Mouse (Mus musculus) heart, postnatal 10 days (tissue): ENCODE measurements around the gene Tnr. TPM values are rescaled to one million over a fixed set of nuclear protein-coding genes. Genes with fewer than 3 reads are reported as not detected.

ENCODE experiments used
- DNase-seq, 2 experiments: peaks; one replicate each; pipeline ENCODE4 v3.0.0; 2021
- intact Hi-C: fragments of 180-260 bp; cut with DNase I; formaldehyde crosslinking; loops from one replicate; pipeline ENCODE4 v1.15.1; 2025
- total RNA-seq, 2 experiments: library from RNA; stranded (reverse); gene quantifications; 2 replicates each; pipeline ENCODE4 v1.2.3; 2021

Tnr gene
- total RNA-seq, 2 experiments from 2014 or later, result 0.48 to 0.99 TPM

DNA sequence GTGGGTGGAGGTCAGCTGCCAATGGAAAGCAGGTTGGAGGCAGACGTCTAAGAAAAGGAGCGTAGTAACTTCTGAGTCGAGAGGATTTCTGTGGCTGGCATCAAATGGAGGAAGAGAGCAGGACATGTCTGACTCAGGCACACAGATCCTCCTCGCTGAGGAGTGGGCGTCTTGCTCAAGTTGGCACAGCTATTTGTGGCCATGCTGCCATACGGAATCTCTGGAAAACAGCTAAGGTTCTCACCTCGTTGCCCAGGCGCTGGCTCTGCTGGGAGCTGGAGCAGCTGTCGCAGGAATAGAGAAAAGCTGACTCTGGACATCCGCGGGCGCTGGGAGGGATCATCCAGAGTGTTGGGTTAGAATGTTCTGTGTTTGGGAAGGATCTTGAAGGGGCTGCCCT is 250.1 kb downstream of the Tnr start:
- DNase-seq, result no peak
- intact Hi-C loops, result no loop called here

DNA sequence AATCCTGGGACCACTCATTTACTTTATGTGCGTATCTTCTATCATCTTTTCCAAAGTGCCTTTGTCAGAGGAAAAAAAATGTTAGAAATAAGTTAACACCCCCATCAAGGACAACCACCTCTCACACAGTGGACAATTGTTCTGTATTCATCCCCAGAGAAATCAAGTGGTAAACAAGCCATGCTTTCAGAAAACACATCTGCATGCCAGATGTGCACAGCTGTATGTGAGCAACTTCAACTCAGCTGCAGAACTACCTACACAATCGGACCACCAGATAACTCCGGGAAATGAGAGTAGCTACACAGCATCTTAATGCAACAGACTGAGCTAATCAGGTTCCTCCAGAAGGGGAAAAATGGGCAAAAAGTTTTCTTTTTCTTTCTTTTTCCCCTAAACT is 251.6 kb downstream of the Tnr start:
- DNase-seq, result no peak
- intact Hi-C loops, result no loop called here

DNA sequence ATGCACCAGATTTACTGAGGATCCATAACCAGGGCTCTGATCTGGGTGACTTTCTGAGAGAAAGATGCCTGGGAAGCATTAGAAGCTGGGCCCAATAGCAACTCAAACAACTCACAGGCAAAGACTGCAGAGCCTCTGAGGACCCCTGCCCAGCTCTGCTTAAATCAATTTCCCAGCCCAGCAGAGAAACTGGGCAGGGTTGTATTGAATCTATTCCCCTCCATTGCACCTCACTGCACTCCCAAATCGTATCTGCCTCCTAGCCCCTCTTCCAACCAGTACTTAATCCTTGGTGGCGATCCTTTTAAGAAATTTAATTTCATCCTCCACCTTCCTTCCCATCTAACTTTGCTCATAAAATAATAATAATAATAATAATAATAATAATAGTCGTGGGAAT is 253.5 kb downstream of the Tnr start:
- intact Hi-C loops, result no loop called here
- DNase-seq, result no peak

DNA sequence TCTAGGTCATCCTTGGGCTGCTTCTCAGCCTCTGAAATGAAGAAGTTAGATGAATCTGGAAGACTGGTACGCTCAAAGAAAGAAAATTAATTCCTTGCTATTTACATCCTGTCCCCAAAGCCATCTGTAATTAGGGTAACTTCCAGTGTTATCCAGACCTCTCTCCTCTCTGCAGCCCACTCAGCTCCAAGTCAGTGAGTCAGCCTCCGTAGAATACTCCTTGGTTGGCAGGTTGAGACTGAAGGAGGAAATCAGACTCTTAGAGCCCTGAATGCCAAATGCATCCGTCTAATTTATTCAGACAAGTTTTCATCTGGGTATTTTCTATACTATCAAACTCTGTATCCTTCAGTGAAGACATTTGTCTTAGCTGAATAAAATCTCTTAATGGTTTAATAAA is 255.9 kb downstream of the Tnr start:
- intact Hi-C loops, result no loop called here
- no peak for DNase-seq

DNA sequence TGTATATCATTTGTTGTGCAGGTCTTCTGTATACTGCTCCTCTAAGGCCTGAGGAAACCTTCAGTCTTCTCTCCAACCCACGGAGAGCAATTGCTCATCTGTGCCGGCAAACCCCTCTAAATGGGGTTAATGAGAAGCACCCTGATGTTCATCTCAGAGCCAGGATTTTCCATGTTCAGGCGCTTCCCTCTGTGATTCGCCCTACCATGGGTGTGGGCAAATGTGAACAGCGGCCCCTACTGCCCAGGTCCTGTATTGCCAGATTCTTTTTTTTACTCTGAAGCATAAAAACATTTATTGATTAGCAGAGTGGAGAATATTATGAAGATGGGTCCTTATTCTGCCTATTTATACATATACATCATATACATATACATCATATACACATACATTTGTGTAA is 260.3 kb downstream of the Tnr start:
- intact Hi-C loops, result loop anchor here (2.0 to 10.0 kb wide), 3 partner anchors 257 to 499 kb away; no protein-coding TSS in a partner anchor
- peak; percentile 22 to 56 for DNase-seq

DNA sequence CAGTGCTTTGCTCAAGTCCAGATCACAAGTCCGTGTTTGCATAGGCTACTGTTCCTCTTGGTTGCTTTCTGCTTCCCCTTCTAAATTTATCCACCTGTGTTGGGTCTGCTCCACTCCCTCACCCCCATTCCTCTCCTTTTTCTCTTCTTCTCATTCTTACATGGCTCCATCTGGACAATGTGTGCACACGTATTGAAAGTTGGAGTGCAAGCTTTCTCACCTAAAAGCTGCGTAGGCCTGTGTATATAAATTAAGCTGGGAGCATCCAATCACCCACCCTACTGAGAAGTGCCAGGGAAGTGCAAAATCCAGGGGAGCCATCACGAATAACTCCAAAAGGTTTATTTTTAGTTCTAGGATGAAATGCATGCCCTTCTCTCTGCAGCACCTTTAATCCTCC is 264.7 kb downstream of the Tnr start:
- no peak for DNase-seq
- intact Hi-C loops, result loop anchor here (10.0 kb wide), 1 partner anchor 504 kb away; no protein-coding TSS in a partner anchor

DNA sequence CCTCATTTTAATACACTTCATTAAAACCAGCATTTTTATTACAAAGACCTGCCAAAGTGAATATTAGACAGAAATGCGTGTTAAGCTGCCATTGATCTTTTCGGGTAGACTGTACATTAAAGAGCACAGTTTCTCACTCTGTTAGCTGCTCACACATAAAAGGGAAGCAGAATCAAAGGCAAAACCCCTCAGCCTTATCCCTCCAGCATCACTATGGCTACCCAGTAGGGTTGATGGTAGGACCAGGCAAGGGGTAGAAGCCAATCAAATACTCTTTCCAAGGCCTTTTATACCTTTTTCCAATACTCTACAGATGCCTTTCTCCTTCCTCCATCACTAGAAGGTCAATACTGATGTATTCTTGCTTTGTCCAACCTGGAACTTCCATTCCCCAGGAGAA is 269.0 kb downstream of the Tnr start:
- intact Hi-C loops, result no loop called here
- DNase-seq, result no peak

DNA sequence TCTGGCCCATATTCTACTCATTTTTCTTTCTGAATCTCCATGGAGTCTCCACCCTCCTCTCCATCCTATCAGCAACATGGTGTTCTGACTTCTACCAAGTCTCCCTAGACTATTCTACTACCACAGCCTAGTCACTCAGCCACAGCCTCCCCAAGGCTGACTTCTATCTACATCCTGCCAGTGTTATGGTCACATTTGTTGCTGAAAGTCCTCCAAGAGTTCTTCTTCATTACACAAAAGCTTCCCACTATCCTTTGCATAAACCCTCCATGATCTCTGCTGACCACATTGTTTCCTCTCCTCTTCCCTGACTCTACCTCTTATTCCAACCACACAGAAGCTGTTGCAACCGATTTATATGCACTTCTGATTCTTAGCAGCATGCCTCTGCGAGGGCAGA is 272.5 kb downstream of the Tnr start:
- no peak for DNase-seq
- intact Hi-C loops, result no loop called here

DNA sequence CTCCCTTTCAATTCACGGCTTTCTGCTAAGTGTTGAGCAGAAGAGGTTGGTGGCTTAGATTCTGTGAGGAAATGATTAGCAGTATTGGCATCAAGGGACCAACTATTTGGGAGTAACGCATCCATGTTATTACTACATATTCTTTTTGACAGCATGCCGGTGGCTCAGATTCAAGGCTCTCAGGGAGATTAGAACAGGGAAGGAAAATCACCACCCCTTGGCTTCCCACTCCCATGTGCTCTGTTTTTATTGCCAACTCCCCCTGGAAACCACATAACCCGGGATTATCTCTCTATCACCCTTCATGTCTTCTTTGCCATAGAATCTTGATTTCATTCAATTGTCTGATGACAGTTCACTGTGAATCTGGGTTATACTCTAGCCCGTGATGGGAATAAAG is 276.8 kb downstream of the Tnr start:
- DNase-seq, result no peak
- intact Hi-C loops, result no loop called here

DNA sequence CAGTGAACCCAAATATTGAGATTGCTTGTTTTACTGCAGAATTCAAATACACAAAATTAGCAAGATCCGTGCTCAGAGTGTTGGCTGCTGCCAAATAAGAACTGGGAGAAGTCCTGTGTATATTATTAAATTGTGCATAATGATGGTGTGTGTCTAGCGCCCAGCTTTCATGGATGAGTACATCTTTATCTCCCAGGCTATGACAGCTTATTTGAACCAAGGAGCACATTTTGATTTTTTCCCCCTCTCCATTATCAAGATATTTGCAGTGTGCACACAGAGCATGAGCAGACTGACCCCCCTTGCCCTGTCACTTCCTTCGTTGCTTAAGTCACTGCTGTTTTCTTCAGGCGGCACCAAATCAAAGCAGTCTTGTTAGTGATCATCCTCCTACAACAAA is 278.2 kb downstream of the Tnr start:
- DNase-seq, result no peak
- intact Hi-C loops, result no loop called here

DNA sequence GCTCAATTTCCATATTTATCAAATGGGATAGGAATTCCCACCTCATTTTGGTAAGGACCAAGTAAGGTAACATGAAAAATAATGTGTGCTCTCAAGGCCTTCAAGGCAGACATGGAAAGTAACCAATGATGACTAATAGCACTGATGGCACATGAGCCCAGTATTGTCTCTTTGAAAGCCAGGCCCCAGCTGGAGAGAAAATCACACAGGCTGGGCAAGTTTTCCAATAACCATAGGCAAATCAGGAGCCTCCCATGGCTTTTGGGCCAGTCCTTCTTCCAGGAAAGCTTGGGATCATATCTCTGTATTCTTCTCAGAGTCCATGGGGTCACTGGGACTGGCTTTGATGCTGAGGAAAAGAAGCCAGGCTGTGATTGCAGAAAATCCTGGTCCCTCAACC is 280.1 kb downstream of the Tnr start:
- intact Hi-C loops, result no loop called here
- no peak for DNase-seq

DNA sequence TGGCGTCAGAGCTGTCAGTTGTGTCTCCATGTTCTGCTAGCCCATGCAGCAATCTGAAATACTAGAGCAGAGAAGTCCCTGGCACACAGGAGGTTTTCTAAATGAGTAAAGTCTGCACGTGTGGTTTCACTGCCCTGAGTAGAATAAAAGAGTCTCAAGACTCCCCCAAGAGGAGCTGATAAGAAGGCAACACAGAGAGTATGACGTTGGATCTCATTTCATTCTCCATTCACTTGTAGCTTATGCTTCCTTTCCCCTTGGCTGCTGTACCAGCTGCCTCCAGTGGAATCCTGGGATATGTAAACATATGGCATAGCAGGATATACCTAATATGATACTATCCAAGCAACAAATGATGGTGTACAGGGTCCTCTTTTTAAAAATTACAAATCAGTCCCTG is 285.9 kb downstream of the Tnr start:
- no peak for DNase-seq
- intact Hi-C loops, result no loop called here

DNA sequence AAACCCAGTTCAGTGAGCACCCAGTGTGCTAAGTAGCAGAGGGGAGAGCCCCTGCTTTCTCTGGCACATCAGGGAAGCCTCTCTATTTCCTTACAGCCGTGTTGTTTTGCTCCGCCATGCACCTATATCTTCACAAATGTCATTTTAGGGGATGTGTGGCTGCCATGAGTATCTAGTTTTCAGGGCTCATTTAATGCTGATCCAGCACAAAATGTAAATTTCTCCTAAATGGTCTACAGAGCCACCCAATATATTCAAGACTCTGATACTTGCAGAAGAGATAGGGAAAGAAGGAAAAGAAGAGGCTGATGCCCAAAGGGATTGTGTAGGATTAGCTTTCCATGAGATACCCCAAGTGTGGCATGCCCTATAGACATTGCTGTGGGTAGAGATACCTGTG is 288.2 kb downstream of the Tnr start:
- intact Hi-C loops, result no loop called here
- no peak for DNase-seq

DNA sequence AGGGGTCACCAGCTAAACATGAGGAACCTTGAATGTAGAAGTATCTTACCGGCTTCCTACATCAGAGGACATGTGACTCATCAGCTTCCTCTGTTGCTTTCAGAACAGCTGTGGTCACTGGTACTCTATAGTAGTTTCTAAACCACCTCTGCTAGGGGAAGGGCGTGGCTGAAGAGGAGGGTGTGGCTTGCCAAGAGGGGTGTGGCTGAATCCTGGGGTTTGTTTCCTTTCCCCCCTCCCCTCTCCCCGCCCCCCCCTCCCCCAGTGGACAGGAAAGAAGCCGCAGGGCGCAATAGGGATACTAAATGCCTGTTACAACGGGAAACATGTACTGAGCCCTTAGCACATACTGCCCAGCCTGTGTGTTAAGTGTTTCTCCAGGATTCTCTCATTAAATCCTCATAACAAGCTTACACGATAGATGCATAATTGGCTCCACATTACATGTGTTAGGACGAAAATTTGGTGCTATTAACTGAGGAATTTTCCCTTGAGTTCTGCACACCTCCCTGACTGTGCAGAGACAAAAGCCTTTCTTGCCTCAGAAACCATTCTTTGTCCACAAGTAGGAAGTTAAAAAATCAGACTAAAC is 289.3 kb downstream of the Tnr start:
- DNase-seq, result peak; percentile 10 to 21
- intact Hi-C loops, result no loop called here

DNA sequence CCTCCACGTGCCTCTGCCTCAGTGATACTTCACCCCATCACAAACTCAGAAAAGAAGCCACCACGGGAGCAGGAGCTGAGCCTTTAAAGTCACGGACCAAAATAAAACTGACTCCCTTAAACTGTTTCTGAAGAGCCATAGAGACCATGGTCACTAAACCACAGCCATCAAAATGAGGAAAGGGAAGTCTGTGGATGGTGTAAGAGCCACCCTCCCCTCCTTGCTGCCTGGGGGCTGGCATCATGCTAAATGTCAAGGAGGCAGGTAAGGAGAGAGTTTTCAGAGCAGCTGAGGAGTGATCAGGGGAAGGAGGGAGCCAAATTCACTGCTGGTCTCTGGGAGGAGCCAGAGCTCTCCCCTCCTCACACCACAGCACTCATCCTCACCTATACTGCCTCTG is 290.8 kb downstream of the Tnr start:
- intact Hi-C loops, result no loop called here
- DNase-seq, result no peak

DNA sequence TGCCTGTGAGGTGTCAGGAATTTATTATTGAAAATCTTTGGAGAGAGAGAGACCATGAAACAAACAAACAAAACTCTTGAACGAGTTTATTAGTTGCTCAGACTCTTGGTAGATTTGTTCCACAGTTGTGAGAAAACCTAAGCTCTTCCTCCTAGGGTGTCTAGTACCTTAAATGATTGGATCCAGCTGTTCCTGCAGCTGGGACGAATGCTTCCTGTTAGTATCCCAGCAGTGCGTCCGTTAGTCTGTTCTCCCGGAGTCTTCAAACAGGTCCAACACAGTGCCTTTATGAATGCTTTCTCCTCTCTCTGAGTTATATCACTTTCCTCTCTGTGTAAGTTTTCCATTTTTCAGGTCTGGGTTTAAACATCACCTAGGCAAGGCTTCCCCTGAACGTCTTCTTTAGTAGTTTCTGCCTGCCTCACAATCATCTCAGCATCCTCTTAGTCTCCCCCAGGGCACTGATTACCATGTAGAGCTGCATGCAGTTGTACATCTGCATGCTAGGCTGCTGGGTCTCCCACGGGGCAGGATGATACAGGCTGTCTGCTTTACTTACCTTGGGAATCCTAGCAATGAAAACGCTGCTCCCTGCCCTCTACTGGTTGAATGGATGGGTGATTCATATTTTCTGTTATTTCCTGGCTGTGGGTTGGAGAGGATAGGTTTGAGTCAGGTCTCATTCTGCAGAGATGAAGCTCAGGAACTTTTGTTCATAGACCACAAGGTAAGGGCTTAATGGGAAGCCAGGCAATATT is 293.2 kb downstream of the Tnr start:
- DNase-seq, result peak; percentile 6 to 17
- intact Hi-C loops, result no loop called here

DNA sequence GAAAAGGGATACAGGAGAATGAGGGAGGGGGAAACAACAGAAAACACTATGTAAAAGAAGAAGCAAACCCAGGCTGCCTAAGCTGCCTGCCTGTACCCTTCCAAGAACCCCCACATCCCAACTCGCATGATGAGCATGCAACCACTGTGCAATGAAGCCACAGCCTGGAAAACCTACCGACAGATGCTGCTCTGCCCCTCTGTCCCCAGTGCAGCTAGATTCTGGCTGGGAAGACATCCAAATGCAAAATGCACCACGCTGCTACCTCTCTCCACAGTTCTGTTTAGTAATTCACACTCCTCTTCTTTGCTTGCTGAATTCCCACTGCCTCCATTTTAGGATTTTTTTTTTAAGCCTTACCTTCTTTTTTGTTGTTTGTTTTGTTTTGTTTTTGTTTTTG is 295.9 kb downstream of the Tnr start:
- DNase-seq, result no peak
- intact Hi-C loops, result no loop called here

DNA sequence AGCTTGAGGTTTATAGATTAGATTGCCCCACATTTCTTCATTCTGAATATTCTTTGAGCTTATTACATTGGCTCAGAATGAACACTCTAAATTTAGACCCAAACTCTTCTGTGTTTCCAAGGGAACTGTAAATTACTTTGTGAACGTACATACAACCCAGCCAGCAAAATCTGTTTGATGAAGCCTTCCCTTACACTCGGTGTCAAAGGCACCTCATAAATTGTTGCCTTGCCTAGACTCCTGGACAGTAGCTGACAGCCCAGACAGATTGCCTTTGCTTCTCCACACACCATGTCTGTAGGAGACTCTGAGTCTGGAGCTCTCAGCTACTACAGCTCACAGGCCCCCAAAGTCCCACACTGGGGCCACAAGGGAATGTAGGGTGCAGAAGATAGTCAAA is 298.8 kb downstream of the Tnr start:
- intact Hi-C loops, result no loop called here
- no peak for DNase-seq

DNA sequence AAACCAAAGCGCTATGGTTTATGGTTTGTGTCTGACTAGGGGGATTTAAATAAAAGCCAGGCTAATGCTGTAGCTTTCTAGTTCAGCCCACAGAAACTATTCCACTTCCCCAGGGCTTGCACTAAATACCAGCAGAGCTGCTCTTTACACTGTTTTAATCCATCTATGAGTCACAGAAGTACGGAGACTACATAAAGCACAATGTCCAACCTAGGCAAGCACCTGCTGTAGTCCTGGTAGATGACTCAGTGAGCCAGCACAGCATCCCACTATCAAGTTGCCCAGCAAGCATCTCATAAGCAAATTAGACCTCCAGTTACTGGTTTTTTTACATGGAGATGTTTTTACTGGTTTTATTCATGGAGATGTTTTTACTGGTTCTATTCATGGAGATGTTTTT is 305.0 kb downstream of the Tnr start:
- intact Hi-C loops, result no loop called here
- no peak for DNase-seq

DNA sequence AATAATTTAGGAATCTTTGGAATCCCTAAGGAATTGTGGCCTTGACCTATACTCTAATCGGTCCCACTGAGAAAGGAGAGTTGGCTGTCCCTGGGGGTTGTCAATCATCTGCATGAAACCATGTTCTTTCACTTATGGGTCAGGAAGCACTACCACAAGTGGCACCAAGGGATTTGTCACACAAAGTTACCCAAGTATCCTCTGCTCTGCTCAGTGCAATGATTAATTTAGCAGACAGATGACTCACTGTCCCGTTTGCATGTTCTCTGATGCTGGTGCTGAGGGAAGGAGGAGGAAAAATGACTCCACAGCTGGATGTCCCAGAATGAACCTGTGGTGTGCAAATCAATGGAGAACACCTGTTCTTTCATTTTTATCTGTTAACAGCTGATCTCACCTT is 309.6 kb downstream of the Tnr start:
- DNase-seq, result no peak
- intact Hi-C loops, result no loop called here

DNA sequence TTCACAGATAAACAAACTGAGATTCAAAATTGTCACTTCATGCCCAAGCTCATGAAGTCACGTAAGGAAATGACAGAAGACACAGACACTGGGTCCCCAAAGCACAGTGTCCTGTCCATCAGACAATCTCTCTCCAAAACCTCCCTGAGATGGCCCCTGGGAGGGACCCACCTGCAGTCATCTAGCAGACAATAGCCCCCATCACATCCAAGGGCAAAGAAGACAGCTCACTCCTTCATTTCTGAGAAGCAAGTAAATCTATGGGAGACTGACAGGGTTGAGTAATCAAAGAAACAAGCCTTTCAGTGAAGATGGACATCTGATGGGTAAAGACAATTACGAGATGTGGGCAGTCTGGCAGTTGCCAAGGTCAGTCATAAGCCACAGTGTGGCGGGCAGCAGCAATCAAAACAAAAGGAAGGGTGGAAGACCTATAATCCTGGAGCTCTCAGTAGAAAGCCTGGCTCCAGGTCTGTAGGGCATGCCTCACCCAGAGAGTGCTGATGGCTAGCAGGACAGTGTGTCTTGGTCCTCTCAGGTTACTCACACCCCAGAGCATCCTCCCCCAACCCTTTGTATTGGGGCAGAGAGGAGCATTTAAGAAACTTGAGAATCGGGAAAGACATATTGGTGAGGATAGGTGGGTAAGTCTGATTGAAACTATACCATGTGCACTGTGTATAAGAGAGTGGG is 310.2 kb downstream of the Tnr start:
- intact Hi-C loops, result no loop called here
- DNase-seq, result no peak

DNA sequence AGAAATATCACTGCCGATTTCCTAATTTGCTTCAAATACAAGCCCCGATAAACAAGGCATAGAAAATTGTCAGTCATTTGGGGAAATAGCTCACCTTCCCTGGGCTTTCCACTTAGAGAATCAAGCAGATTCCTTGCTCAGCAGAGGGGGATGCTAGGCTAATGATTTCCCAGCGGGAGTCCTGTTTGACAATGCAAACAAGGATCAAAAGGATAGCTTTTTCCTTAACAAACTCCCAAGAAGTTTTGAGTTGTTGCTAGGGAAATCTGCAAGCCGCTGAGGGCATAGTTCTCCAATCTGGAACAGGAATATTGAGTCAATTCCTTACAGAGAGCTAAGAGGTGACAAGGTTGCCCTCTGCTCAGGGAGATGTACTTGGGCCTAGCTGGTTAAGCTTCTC is 311.6 kb downstream of the Tnr start:
- no peak for DNase-seq
- intact Hi-C loops, result no loop called here
